Mouse (Mus musculus) lung, postnatal 4 days (tissue): ENCODE measurements around the gene Lcn12.

Source experiments
- DNase-seq, 2 experiments: peaks; one replicate each; pipeline ENCODE4 v3.0.0; 2021

Lcn12 gene

DNA sequence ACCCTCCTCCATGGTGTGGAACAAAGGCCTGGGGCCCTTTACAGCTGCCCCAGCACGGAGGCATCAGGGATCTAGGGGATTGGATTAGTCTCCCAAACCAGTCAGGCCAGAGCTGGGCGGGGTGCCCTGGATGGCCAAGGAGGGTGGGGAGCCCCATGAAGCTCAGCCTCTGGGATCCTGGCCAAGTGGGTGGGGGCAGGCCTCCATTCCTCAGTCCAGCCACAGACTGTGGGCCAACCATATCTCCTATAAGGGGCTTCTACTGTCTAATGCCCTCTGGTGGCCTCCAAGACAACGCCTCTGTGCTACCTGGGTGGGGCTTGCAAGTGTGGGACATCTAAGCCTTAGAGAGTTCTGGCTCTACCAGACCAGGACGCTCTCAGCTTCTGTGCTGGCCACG is 34.8 kb downstream of the Lcn12 start:
- peak; percentile 75 to 86 for DNase-seq

DNA sequence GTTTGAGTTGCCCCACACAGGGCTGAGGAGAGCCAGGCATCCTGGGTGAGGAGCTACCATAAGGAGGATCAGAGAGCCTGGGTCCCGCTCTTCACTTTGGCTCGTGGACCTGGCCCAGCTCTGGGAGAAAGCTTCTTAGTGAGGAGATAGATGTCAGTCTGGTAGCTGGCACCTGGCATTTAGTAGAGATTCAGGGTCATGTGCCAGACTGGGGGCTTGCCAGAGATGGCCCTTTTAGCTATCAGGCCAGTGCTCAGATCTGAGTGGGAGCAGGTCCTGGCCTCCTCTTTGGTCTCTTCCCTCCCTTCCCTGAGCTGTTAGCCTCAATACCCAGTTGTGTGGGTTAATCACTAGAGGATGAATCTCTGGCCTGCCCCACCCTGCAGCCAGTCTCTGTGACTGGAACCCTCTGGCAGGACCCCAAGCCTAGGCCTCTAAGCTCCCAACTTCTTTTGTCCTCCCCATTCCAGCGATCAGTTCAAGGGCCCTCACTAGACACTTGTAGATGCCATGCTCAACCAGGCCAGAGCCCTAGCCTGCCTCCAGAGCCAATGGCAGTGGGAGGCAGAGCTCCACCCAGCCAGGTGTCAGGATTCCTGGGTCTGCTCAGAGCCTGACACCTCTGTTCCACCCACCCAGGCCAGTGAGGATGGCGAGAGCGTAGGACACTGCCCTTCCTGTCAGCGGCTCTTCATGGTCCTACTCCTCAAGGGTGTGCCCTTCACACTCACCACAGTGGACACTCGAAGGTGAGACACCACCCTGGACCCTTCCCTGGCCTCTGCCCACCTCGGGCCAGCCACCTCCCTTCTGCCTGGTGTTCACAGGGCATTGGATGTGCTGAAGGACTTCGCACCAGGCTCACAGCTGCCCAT is 36.5 kb downstream of the Lcn12 start:
- DNase-seq: peak; percentile 74 to 87

DNA sequence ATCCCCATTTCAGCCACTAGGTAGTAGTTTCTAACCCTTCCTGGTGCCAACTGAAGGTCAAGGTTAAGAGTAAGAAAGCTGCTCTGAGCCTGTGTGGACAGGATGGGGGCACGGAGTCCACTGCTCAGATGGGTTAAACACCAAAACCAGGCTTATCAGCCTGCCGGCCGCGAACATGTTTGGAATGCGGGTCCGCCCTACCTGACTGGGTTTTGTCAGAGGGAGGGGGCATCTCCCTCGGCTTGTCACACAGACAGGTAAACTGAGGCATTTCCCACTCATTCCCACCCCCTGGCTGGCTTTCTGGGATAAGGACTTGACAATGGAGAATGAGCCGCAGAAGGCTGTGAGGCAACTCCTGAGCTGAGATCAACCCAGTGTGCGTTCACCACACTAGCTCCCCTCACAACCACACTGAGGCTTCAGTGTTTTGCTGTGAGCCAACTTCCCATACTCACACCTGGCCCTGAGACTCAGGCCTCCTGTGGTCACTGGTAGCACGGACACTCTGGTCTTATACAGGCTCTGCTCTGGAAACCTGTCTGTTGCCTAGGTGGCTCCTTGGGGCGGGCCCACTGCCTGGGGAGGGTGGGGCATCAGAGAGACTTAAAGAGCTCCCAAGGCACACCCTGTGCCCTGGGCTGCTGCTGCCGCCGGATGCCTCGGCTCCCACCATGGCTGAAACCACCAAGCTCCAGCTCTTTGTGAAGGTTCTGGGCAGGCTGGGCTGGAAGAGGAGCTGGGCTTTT is 37.3 kb downstream of the Lcn12 start, which contains the start of gene Clic3:
Gene Clic3, plus strand, starts transcription at position 634 of the 749 bp plus-strand sequence.
- peak; percentile 70 to 87 for DNase-seq

DNA sequence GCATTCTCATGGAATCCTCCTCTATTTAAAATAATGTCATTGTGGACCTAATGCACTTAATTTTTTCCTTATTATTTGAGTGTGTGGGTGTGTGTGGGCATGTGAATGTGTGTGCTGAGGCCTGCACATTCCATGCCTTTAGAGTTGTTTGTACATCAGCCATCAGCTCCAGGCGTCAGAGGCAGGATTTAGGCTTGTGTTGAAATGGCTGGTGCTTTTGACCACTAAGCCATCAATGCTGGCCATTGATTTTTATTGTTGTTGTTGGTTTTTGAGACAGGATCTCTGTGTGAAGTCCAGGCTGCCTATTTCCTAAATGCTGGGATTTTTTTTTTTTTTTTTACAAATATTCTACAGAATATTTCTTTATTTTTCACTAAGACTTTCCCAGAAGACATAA is 40.8 kb downstream of the Lcn12 start:
- no peak for DNase-seq

DNA sequence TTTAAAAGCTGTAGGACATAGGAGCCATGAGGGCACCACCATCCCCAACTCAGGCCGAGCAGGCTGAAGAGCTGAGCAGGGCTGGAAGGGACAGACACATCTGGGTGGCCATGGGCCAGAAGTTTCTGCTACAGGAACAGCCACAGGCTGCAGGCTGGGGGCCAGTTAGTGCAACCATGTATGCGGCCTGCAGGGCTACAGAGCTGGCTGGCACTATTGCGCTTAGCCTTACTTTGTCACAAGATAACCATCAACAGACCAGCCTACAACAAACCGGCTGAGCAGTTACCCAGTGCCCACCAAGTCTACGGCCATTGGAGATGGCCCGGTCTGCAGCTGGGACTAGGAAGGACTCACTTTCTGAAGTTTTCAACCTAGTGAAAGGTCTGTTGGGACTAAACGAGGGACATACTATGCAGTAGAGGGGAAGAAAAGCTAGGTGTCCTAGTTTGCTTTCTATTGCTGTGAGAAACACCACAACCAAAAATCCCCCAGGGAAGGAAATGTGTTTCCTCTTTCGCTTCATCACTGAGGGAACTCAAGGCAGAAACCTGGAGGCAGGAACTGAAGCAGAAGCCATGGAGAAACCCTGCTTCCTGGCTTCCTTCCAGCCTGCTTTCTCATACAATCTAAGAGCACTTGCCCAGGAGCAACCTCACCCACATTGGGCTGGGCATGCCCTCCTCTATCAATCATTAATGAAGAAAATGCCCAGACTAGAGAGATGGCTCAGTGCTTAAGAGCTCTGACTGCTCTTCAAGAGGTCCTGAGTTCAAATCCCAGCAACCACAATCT is 42.7 kb downstream of the Lcn12 start:
- DNase-seq: no peak

DNA sequence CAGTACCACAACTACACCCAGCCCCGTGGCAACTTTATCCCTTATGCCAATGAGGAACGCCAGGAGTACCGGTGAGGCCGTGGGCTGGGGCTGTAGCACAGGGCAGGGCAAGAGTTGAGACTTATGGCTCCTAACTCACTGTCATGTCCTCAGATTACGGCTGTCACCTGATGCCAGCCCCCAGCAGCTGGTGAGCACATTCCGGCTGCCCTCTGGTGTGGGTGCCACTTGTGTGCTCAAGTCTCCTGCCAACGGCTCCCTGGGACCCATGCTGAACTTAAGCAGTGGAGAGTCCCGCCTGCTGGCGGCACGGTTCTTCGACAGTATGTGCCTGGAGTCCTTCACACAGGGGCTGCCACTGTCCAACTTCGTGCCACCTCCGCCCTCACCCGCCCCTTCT is 51.0 kb downstream of the Lcn12 start:
- DNase-seq: no peak

DNA sequence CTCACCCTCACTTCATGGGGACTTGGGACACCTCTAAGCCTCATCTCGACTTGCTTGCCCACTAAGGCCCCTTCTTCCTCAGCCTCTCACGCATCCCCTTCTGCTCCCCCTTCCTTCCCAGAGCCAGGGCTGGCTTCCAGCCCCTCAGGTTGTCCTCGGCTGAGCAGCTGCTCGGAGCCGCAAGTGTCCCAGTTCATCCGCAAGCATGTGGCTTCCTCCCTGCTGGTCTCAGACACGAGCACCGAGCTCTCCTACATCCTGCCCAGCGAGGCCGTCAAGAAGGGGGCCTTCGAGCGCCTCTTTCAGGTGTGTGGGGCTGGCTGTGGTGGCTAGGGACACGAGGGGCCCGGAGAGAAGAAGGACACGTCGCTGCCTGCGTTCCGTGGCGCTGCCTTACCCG is 52.6 kb downstream of the Lcn12 start:
- DNase-seq: no peak
